Mouse (Mus musculus): ENCODE data around the gene Slc52a3.

Slc52a3 gene

DNA sequence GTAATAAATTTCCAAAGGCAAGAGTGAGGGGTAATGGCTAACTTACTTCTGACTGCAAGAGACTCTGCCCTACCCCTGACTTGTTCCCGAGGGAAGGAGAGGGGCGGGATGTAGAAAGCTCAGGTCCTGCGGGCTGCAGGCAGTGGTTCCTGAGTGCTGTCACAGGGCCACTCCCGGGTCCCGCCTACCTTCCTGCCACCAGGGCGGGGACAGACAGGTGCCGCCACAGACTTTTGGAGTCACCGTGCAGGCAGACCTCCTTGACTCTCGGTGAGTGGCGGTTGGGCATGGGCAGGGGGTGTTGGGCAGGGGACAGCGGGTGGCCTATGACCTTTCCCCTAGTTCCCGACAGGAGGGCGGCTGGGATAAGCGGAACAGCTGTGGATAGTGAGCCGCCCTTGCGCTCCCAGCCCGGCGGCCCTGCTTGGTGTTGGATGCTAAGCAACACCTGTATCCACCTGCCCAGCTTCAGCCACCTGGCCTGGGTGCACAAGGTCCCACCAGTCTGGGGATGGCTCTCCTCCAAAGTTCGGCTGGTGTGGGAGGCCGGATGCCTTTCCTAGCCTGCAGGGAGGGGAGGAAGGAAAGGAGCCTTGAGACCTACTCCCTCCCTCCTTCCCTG lies 3.5 kb downstream of the Slc52a3 start:
- no peak for DNase-seq (ENCODE audit: low spot score in 2 of 2)

DNA sequence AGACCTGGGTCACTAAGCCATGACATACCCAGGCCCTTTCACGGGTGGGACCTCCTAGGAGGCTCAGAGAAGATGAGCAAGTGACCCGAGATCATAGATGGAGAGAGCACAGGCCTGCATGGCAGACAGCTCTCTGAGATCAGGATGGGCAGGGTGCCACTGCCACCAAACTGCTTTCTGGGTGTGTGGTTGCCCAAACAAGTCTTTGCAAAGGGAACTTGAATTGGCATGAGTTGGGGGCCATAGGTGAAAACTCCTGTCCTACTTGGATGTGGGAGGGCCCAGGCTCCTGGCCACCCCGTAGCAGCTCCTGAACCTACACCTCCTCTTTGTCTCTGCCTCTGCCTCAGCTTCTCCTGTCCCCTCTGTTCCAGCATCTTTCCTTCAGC lies 4.0 kb downstream of the Slc52a3 start:
- DNase-seq (ENCODE audit: low spot score in 2 of 2): no peak

DNA sequence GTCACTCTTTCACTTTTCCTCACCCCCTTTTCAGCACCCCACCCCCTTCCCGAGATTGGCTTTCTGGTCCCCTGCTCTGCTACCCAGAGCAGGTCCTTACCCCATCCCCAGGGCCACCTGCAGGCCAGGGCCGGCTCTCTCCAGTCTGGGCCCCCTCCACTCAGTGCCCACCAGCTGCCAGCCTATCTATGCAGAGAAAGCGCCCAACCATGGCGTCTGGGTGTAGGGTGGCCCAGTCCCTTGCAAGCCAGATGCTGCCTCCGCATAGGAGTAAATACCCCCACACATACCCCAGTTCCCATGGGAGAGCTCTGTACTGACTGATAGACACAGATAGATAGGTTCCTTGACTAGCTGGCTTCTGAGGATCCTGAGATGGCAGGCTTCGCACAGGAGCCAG lies 4.4 kb downstream of the Slc52a3 start:
- DNase-seq (ENCODE audit: low spot score in 2 of 2): no peak

DNA sequence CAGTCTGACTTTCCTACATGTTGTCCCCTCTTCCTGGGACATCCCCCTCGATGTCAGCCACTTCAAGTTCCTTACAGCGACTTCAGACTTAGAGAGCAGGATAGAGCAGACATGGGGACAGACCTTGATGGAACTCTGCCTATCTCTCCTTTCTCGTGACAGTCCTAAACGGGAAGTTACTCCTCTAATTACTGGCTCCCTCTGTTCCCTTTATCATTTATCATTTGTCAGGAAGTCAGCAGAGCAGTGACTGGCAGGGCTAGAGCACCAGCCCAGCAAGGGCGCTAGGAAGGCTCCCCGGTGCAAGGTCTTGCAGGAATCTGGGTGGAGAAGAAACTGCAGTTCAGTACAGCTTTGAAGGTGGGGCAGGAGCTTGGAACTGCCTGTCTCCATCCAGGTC lies 6.2 kb downstream of the Slc52a3 start:
- DNase-seq (ENCODE audit: low spot score in 2 of 2): no peak

DNA sequence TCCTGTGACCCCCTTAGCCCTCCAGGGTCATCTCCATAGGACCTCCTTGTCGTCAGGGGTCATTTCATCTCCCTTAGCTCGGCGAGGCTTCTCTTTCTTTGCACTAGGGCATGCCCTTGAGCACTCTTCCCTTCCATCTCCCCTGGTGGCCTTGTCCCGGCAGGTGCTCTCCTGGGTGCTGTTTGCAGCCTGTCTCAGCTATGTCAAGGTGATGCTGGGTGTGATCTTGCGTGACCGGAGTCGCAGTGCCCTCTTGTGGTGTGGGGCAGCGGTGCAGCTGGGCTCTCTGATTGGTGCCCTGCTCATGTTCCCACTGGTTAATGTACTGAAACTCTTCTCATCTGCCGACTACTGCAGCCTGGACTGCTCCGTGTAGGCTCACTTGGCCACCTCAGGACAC lies 11.5 kb downstream of the Slc52a3 start:
- DNase-seq (ENCODE audit: low spot score in 2 of 2): peak; percentile 52 to 56

DNA sequence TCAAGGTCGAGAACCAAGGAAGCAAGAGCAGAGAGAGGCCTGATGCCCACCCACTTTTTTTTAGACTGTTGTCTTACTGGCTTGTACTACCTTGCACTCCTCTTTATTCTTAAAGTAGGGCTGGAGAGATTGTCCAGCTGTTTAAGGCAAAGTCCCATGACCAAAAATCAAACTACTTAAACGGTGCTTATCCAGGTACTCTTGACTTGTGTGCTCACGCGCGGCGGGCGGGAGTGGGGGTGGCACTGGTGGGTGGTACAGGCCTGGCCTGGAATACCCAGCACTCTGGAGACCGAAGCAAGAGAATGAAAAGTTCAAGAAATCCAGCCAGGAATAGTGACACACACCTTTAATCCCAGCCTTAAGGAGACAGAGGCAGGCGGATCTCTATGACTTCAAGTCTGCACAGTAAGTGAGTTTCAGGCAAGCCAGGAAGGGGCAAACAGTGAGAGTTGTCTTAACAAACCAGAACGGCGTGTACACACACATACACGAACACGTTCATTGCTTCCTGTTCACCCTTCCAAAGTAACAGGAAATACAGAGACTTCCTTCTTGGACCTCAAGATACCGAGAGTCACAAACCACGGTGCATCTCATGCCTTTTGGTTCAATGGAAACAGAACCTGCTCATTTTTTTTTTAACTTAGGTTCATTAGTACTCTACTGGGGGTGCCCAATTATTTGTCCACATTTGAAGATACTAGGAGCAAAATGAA lies 12.9 kb downstream of the Slc52a3 start:
- DNase-seq (ENCODE audit: low spot score in 2 of 2): no peak

DNA sequence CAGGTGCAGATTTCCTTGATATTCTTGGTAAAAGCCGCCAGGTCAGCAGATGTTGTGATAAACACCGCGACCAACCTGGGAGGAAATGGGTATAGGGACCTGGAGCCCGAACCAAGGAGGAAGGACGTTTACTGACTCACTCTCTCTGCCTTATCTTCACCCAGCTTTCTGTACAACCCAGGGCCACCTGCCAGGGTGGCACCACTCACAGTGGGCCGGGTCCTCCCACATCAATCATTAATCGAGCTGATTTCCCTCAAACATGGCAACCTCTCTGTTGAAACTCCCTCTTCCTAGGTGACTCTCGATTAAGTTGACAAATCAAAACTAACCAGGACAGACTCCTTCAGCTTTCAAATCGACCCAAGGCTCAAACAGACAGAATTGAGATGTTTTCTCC lies 13.9 kb downstream of the Slc52a3 start:
- DNase-seq (ENCODE audit: low spot score in 2 of 2): no peak

DNA sequence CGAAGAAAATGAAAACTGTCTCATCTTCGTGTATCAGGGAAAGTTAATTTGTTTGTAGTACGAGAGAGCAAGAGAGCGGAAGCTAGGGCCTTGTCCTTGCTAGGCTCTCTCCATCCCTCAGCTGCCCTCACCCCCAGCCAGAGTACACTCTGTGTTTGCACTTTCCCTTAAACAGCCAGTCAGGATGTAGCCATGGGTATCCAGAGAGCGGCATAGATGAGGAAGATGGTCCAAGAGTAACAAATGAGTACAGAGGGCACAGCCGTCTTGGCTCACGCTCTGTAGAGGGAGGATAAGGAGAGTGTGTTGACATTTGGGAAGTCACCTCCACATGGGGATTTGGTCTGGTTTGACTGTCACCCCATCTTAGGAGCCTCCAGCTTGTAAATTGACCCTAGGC lies 14.3 kb downstream of the Slc52a3 start:
- DNase-seq (ENCODE audit: low spot score in 2 of 2): no peak

DNA sequence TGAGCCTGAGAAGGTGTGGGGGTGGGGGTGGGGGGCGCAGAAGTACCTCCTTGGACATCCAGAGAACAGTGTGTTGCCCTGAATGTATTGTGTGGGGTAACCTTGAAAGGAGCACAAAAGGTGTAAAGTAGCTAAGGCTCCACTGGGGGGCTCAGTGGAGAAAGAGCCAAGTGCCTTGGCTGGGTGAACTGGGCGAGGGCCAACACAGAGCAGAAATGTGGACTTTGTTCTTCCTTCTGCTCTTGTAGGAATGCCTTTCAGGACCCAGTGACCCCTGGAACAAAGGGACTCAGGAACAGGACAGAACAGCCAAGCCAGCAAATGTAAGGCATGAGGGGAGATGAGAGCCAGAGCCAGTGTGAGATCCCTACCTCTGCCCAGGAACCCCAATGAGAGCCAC lies 15.4 kb downstream of the Slc52a3 start:
- no peak for DNase-seq (ENCODE audit: low spot score in 2 of 2)

DNA sequence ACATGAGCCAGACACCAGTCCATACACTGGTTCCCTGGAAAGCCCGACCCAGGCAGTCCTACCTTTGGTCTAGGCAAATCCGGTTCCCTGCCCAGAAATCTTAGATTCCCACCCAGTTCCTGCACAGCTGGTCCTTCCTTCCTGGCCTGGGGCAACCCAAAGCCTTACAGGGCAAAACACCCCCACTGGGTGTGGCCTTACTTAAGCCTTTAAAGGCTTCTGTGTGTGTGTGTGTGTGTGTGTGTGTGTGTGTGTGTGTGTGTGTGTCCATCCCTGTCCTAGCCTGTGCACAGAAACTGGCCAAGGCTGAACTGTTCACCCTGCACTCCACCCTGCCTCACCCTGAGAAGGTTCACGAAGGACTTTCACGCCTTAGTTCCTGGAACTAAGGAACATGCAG lies 15.9 kb downstream of the Slc52a3 start:
- no peak for DNase-seq (ENCODE audit: low spot score in 2 of 2)

DNA sequence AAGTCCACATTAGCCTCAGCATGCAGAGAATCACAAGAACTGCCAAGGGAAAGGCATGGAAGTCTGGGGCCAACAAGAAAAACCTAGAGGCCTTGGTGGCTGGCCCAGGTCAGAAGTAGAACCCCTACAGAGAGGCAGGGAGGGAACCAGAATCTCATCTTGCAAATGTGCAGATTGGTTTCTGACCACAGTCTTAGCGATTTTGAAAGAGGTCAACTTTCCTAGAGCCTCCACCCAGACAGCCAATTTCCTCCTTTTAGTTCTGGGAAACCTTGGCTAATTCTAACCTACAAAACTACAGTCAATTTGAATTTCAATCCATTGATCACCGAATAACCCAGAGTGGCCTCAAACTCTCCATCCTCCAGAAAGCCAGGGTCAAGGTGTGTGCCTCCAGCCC lies 16.4 kb downstream of the Slc52a3 start:
- no peak for DNase-seq (ENCODE audit: low spot score in 2 of 2)

DNA sequence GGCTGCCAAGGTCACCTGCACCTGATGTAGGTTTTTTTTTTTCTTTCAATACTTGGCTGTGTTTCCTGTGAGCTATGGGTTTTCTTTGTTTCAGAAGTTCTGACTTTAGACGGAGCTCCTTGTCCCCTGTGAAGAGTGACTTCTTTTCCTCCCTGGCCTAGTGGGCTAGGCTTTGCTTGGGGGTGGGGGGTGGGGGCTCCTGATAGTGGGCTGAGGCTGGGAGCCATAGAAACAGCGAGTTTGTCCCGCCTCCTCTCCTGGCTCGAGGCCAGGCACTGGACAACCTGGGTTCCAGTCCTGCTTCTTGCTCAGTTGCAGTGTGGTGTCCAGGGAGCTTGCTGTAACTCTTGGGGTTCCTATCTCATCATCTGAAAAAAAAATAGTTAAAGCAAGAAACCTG lies 19.7 kb downstream of the Slc52a3 start:
- DNase-seq (ENCODE audit: low spot score in 2 of 2): no peak

DNA sequence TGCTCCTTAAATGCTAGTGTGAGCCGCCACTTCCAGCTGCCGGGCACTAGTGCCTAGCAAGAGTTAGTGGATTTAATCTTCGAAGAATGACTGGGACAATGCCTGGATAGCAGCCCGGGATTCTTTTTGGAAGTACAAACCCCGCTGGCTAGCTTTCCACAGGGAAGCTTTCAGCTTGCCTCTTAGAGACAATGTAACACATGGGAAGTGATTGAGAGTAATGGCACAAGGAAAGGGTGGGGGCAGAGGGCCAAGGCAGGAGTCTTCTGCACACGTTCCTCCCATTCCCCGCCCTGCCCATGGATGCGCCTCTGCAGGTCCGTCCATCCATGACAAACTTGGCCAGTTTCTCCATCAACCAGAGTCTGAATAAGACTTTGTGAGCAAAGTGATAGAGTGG lies 20.4 kb downstream of the Slc52a3 start:
- no peak for DNase-seq (ENCODE audit: low spot score in 2 of 2)

DNA sequence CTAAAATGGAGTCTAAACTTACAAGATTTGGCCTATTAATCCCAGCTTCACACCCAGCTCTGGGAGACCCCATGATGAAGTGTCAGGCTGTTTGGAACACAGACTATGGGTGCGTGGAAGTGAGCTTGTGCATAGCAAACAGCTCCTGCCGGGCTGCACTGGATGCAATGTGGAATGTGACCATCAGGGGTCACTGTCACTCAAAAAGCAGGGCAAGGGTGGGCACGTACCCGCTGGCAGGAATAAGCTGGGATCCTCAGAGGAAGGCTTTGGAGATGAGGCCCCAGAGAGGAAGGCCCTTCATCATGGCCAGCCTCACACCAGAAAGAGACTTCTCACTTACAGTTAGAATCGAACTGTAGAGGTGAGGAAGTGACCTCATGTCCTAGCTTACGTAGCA lies 23.9 kb downstream of the Slc52a3 start:
- peak; percentile 35 to 38 for DNase-seq (ENCODE audit: low spot score in 2 of 2)

DNA sequence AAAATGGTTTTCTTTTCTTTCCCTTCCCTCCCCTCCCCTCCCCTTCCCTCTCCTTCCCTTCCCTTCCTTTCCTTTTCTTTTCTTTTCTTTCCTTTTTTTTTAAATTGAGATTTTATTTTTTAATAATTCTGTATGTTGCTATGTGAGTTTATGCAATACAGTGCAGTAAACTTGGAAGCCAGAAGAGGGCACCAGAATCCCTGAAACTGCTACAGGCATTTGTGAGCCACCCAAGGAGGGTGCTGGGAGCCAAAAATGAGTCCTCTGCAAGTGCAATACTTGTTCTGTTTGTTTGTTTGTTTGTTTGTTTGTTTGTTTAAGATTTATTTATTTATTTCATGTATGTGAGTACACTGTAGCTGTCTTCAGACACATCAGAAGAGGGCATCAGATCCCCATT lies 25.7 kb downstream of the Slc52a3 start:
- DNase-seq (ENCODE audit: low spot score in 2 of 2): no peak

DNA sequence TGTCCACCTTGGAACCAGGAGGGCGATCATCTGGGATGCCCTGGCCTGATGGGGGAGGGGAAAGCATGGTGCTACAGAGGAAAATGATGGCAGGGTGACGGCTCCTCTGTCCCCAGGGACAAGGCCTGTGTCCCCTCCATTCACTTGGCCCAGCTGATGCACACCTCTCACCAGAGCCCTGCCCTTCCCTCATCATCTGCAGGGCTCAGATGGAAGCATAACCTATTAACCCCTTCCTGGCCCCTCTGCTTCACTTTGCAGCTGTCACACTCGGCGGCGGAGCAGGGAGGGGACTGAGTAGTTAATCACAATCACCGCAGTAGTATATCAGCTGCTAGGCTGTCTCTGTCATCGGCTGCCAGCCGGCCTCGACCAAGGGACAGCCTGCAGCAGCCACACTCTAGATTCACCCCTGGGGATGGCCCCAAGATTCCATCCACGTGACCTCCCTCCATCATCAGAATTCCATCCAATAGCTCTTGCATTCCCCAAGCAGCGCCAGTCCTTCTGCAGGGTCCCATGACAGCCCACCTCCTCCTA lies 28.6 kb downstream of the Slc52a3 start:
- no peak for DNase-seq (ENCODE audit: low spot score in 2 of 2)

DNA sequence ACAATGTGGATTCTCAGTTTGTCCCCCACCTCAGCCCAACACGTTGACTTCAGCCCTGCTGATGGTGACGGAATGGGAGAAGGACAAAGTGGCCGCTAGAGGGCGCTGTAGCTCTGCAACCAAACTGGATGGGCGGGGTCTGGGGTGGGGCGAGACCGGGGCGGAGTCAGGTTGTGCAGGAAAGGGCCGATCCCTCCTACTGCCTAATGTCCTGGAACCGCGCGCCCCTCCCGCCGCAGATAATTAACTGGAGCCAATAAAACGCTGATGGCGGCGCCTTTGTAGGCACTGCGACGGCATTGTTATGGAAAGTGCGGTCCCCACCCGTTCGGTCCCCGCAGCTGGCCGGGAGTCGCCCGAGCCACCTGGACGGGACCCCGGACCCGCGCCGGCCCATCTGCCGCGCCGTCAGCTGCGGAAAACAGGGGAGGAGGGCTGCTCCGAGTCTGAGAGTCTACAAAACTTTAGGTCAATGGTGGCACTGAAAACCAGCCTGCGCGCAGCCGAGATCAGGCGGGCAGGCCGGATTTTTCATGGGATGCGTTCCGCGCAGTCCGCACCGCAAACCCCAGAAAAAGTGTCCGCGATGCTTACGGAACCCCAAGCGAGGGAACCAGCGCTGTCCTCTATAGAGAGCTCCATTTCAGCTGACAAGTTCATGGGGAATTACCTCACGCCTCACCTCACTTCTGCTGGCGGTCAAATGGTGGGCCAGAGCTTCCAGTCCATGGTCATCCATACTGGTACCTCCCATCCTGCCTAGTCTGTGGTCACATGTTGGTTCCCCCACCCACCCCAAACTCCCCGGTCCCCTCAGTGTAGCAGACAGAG lies 33.2 kb downstream of the Slc52a3 start:
- peak; percentile 81 to 87 for DNase-seq (ENCODE audit: low spot score in 2 of 2)

DNA sequence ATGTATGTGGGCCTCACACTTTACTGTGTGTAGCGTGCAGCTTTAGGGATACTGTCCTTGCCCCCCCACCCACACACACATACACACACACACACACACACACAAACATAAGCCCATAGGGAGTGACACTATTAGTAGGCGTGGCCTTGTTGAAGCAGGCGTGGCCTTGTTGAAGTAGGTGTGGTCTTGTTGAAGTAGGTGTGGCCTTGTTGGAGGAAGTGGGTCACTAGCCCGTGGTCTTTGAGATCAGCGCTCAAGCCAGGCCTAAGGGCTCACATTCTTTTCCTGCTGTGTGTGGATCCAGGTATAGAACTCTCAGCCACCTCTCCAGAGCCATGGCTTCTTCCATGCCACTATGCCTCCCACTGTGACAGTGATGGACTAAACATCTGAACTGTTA lies 34.7 kb downstream of the Slc52a3 start:
- DNase-seq (ENCODE audit: low spot score in 2 of 2): no peak

DNA sequence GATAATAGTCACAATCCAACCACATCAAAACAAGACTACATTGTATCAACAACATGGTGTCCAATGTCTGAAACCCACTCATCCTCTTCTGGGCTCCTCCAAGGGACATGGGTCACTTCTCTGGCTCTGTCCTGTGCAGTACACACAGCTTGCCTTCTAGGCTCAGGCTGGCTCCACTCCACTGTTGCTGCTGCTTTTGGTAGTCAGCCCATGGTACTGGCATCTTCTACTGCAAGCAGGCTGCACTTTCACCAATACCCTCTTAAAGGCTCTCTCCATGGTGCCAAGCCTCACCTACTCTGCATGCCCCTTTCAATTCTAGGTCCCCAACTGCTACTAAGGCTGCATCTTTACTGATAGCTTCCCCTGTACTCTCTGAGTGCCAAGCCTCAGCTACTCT lies 43.8 kb downstream of the Slc52a3 start:
- DNase-seq (ENCODE audit: low spot score in 2 of 2): no peak

DNA sequence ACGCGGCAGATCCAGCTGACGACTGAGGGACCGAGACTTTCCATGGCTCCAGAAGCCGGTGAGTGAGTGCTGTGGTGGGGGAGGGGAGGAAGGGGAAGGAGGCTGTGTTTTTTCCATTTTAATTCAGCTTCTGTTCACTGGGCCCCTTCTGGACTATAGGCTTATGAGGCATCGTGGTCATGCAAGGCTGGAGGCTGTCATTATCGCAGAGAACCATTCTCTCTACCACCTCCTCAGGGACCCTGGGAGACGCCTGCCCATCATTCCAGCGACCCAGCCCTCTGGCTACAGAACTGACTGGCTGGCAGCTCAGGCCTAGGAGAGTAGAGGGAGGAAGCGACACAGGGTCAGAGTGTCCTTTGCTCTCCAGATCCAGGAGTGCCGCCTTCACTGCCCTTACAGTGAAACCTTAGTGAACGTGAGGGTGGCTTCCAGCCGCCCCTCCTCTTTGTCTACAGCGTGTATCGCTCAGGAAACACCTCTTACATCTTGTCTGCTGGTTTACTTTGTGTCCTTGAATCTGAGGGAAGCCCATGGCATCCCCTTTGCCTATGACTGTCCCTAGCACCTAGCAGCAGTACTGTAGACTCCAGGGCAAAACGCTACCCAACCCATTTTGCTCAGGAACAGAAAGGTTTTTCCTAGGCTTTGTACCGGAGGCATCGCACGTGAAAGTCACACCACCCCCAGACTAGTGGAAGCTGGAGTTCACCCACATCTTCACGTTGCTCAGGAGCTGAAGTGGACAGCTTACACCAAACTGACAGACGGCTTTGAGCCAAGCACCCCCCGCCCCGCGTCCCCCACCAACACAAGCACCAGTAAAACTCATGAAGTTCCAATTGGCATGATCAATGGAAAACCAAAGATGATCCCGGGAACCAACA lies 51.0 kb downstream of the Slc52a3 start:
- DNase-seq (ENCODE audit: low spot score in 2 of 2): no peak
